Comparison of ENCODE assay signal across 10 mouse cellular contexts in the genomic region with DNA sequence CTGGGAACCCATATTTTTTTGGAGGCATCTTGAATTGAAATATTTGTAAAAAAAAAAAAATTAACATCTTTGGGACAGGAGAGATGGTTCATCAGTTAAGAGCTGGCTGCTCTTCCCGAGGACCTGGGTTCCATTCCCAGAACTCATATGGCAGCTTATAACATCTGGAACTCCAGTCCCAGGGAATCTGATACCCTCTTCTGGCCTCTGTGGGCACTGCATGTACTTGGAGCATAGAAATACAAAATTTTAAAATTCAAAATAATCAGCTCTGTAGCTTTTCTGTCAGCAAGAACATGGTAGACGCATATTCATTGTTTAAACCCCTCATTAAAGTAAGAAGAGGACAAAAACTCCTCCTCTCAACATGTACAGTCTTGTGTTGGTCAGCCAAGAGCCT.
"Had no signal": no experiment of that assay in that cellular context is flagged by ENCODE, and none has a peak within 500 bp of the region (broad histone marks: within the 10 kb centered on the region; RNA-seq: fewer than 3 reads in every experiment).

No protein-coding gene starts in this region.

- DNase-seq: layer of hippocampus, adult 9-11 months; lung, postnatal 4 days; thymus, adult 18-20 months; thymus, postnatal 14 days had no signal

- H3K27ac ChIP-seq: intestine, embryonic 15.5 days; limb, embryonic 10.5 days; midbrain, embryonic 10.5 days; midbrain, embryonic 15.5 days; neural tube, embryonic 12.5 days had no signal

- ATAC-seq: intestine, embryonic 15.5 days; midbrain, embryonic 15.5 days had no signal

- H3K36me3 ChIP-seq: intestine, embryonic 15.5 days; limb, embryonic 10.5 days; midbrain, embryonic 10.5 days; midbrain, embryonic 15.5 days; neural tube, embryonic 12.5 days had no signal

- H3K4me3 ChIP-seq: intestine, embryonic 15.5 days; limb, embryonic 10.5 days; midbrain, embryonic 10.5 days; midbrain, embryonic 15.5 days; neural tube, embryonic 12.5 days had no signal

- H3K9me3 ChIP-seq: intestine, embryonic 15.5 days; limb, embryonic 10.5 days; midbrain, embryonic 10.5 days; midbrain, embryonic 15.5 days; neural tube, embryonic 12.5 days had no signal

- H3K27me3 ChIP-seq: intestine, embryonic 15.5 days; midbrain, embryonic 15.5 days; neural tube, embryonic 12.5 days had no signal

- H3K4me2 ChIP-seq: intestine, embryonic 15.5 days; liver, embryonic 11.5 days; midbrain, embryonic 15.5 days; neural tube, embryonic 12.5 days had no signal

- H3K4me1 ChIP-seq: intestine, embryonic 15.5 days; limb, embryonic 10.5 days; midbrain, embryonic 10.5 days; midbrain, embryonic 15.5 days; neural tube, embryonic 12.5 days had no signal

- H3K9ac ChIP-seq: intestine, embryonic 15.5 days; midbrain, embryonic 15.5 days; neural tube, embryonic 12.5 days had no signal
